Mouse (Mus musculus): ENCODE data around the gene Gm20388.

DNA sequence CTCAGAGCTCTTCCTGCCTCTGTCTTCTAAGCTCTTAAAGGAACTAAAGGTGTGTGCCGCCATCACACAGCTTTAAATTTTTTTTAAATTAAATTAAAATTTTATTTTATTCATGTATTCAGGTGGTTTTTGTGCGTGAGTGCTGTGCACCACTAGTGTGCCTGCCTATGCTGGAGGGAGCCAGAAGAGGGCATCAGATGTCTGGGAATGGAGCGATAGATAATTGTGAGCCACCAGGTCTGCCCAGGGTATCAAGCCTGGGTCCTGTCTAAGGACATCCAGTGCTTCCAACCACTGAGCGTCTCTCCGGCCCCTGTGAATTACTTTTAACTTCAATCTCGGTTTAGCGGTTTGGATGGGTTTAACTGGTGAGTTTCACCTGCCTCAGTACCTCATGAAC lies 3572.0 kb downstream of the Gm20388 start:
- TF ChIP-seq CTCF (IDR thresholded peaks at IDR 0.05; ENCODE audit: control insufficient read depth, insufficient read depth, low read length): peak; percentile 33; the same call in 1 of the 2 replicates
- TF ChIP-seq POLR2A (IDR thresholded peaks at IDR 0.05; ENCODE audit: borderline replicate concordance, control insufficient read depth, low read depth, low read length): no peak

All from bone marrow, adult 2 months (tissue).